Mouse (Mus musculus) MEL (cell line): Measurements from ENCODE around the gene Cmtm7. TPM values are rescaled to one million over a fixed set of nuclear protein-coding genes. Genes with fewer than 3 reads are reported as not detected.

ENCODE experiments used
- DNase-seq: peaks from one replicate; pipeline ENCODE4 v3.0.0; 2011; ENCODE audit warnings: low read depth, low spot score
- H3K27ac ChIP-seq: 2 replicates; pipeline ENCODE4 v1.5.1; 2012; ENCODE audit warnings: low read depth, mild to moderate bottlenecking, control low read depth, low read length, moderate library complexity; ENCODE audit not compliant: control insufficient read depth
- H3K27me3 ChIP-seq, 2 experiments: fragments of 150-350 bp in 1 of 2; sonication (generic) in 1 of 2; 2 replicates each; pipeline ENCODE4 v1.6.1; 2012; ENCODE audit warnings: low read length in 2 of 2, mild to moderate bottlenecking in 2 of 2, improper control_type of control experiment in 1 of 2, moderate library complexity in 1 of 2; ENCODE audit not compliant: insufficient read depth in 2 of 2, control insufficient read depth in 1 of 2
- H3K36me3 ChIP-seq, 2 experiments: 2 replicates each; pipeline ENCODE4 v1.6.1; 2012 to 2014; ENCODE audit warnings: low read length in 2 of 2, improper control_type of control experiment in 1 of 2, inconsistent platforms in 1 of 2, mild to moderate bottlenecking in 1 of 2; ENCODE audit not compliant: insufficient read depth in 2 of 2, control insufficient read depth in 1 of 2
- H3K4me1 ChIP-seq, 2 experiments: fragments of 150-350 bp in 1 of 2; sonication (generic) in 1 of 2; 2 replicates each; pipeline ENCODE4 v1.6.1; 2012; ENCODE audit warnings: low read length in 2 of 2, improper control_type of control experiment in 1 of 2, mild to moderate bottlenecking in 1 of 2; ENCODE audit not compliant: insufficient read depth in 2 of 2, control insufficient read depth in 1 of 2
- H3K4me3 ChIP-seq, 2 experiments: fragments of 150-350 bp in 1 of 2; sonication (generic) in 1 of 2; 2 replicates each; pipeline ENCODE4 v1.5.1; 2012; ENCODE audit warnings: low read depth in 2 of 2, low read length in 2 of 2, mild to moderate bottlenecking in 2 of 2, moderate library complexity in 2 of 2, control low read depth in 1 of 2, improper control_type of control experiment in 1 of 2; ENCODE audit not compliant: control insufficient read depth in 1 of 2, insufficient read depth in 1 of 2
- H3K79me2 ChIP-seq: 2 replicates; pipeline ENCODE4 v1.6.1; 2012; ENCODE audit warnings: mild to moderate bottlenecking, low read length, moderate library complexity; ENCODE audit not compliant: control insufficient read depth, poor library complexity, insufficient read depth
- H3K9ac ChIP-seq: 2 replicates; pipeline ENCODE4 v1.6.1; 2012; ENCODE audit warnings: low read depth, mild to moderate bottlenecking, control low read depth, low read length, moderate library complexity; ENCODE audit not compliant: control insufficient read depth, poor library complexity, severe bottlenecking
- H3K9me3 ChIP-seq: fragments of 150-350 bp; sonication (generic); replicated peaks from 2 replicates; pipeline ENCODE4 v1.6.1; 2012; ENCODE audit warnings: mild to moderate bottlenecking, low read length, improper control_type of control experiment, moderate library complexity; ENCODE audit not compliant: insufficient read depth
- BHLHE40 ChIP-seq: IDR thresholded peaks from 2 replicates; pipeline ENCODE4 v1.6.1; 2012; ENCODE audit warnings: low read depth, mild to moderate bottlenecking, inconsistent platforms, low read length, improper control_type of control experiment, borderline replicate concordance
- CHD1 ChIP-seq: IDR thresholded peaks from 2 replicates; pipeline ENCODE4 v1.6.1; 2012; ENCODE audit warnings: low read depth, mild to moderate bottlenecking, inconsistent platforms, low read length, improper control_type of control experiment
- E2F4 ChIP-seq: IDR thresholded peaks from 2 replicates; pipeline ENCODE4 v1.6.1; 2011; ENCODE audit warnings: low read depth, low read length, improper control_type of control experiment, borderline replicate concordance
- EP300 ChIP-seq, 2 experiments: IDR thresholded peaks; 2 replicates each; pipeline ENCODE4 v1.6.1; 2011; ENCODE audit warnings: improper control_type of control experiment in 2 of 2, low read length in 2 of 2, low read depth in 1 of 2, mild to moderate bottlenecking in 1 of 2
- GABPA ChIP-seq: IDR thresholded peaks from 2 replicates; pipeline ENCODE4 v1.6.1; 2012; ENCODE audit warnings: low read depth, mild to moderate bottlenecking, inconsistent platforms, low read length, improper control_type of control experiment, moderate library complexity
- HCFC1 ChIP-seq: IDR thresholded peaks from 2 replicates; pipeline ENCODE4 v1.6.1; 2012; ENCODE audit warnings: low read depth, mild to moderate bottlenecking, inconsistent platforms, low read length, improper control_type of control experiment, moderate library complexity
- JUND ChIP-seq: IDR thresholded peaks from 2 replicates; pipeline ENCODE4 v1.6.1; 2011; ENCODE audit warnings: low read depth, mild to moderate bottlenecking, improper control_type of control experiment, low read length
- MAFK ChIP-seq: IDR thresholded peaks from 2 replicates; pipeline ENCODE4 v1.6.1; 2011; ENCODE audit warnings: low read depth, mild to moderate bottlenecking, low read length, improper control_type of control experiment, borderline replicate concordance
- MAZ ChIP-seq: IDR thresholded peaks from 2 replicates; pipeline ENCODE4 v1.6.1; 2012; ENCODE audit warnings: low read depth, mild to moderate bottlenecking, inconsistent platforms, low read length, improper control_type of control experiment
- MXI1 ChIP-seq: IDR thresholded peaks from 2 replicates; pipeline ENCODE4 v1.6.1; 2011; ENCODE audit warnings: mild to moderate bottlenecking, low read depth, low read length, improper control_type of control experiment
- MYC ChIP-seq: IDR thresholded peaks from 2 replicates; pipeline ENCODE4 v1.6.1; 2011; ENCODE audit warnings: low read depth, mild to moderate bottlenecking, low read length, improper control_type of control experiment, moderate library complexity
- NELFE ChIP-seq: IDR thresholded peaks from 2 replicates; pipeline ENCODE4 v1.6.1; 2011; ENCODE audit warnings: low read depth, low read length, improper control_type of control experiment
- NRF1 ChIP-seq: IDR thresholded peaks from 2 replicates; pipeline ENCODE4 v1.6.1; 2014; ENCODE audit warnings: low read depth, mild to moderate bottlenecking, inconsistent platforms, low read length, improper control_type of control experiment, moderate library complexity; ENCODE audit not compliant: poor library complexity, insufficient read depth, severe bottlenecking
- POLR2AphosphoS2 ChIP-seq: IDR thresholded peaks from 2 replicates; pipeline ENCODE4 v1.6.1; 2011; ENCODE audit warnings: low read length, improper control_type of control experiment
- RAD21 ChIP-seq: IDR thresholded peaks from 2 replicates; pipeline ENCODE4 v1.6.1; 2011; ENCODE audit warnings: mild to moderate bottlenecking, low read depth, low read length, improper control_type of control experiment
- RCOR1 ChIP-seq: IDR thresholded peaks from 2 replicates; pipeline ENCODE4 v1.6.1; 2012; ENCODE audit warnings: low read depth, mild to moderate bottlenecking, inconsistent platforms, low read length, improper control_type of control experiment
- SMC3 ChIP-seq: IDR thresholded peaks from 2 replicates; pipeline ENCODE4 v1.6.1; 2011; ENCODE audit warnings: low read depth, low read length, improper control_type of control experiment
- TAL1 ChIP-seq: IDR thresholded peaks from 2 replicates; pipeline ENCODE4 v1.6.1; 2012; ENCODE audit warnings: mild to moderate bottlenecking, inconsistent platforms, low read length, moderate library complexity, mixed read lengths
- TCF12 ChIP-seq: IDR thresholded peaks from 2 replicates; pipeline ENCODE4 v1.6.1; 2014; ENCODE audit warnings: low read depth, mild to moderate bottlenecking, inconsistent platforms, low read length, improper control_type of control experiment, moderate library complexity
- USF2 ChIP-seq, 2 experiments: IDR thresholded peaks; 2 replicates each; pipeline ENCODE4 v1.6.1; 2011 to 2012; ENCODE audit warnings: improper control_type of control experiment in 2 of 2, low read length in 2 of 2, borderline replicate concordance in 1 of 2, inconsistent platforms in 1 of 2, low read depth in 1 of 2, mild to moderate bottlenecking in 1 of 2; ENCODE audit not compliant: insufficient read depth in 1 of 2
- ZC3H11A ChIP-seq: IDR thresholded peaks from 2 replicates; pipeline ENCODE4 v1.6.1; 2012; ENCODE audit warnings: low read depth, mild to moderate bottlenecking, inconsistent platforms, low read length, improper control_type of control experiment
- ZKSCAN1 ChIP-seq: IDR thresholded peaks from 2 replicates; pipeline ENCODE4 v1.6.1; 2012; ENCODE audit warnings: low read depth, mild to moderate bottlenecking, inconsistent platforms, low read length, improper control_type of control experiment, moderate library complexity
- ZMIZ1 ChIP-seq: IDR thresholded peaks from 2 replicates; pipeline ENCODE4 v1.6.1; 2012; ENCODE audit warnings: low read depth, mild to moderate bottlenecking, inconsistent platforms, low read length, improper control_type of control experiment, moderate library complexity
- polyA plus RNA-seq, 2 experiments: library from polyadenylated mRNA; stranded (reverse) in 1 of 2; unstranded in 1 of 2; fragments of >175 nt in 1 of 2; fragments of >200 nt in 1 of 2; gene quantifications; 2 replicates each; pipeline versions ENCODE4 v1.2.1 to v1.2.4; 2012; ENCODE audit warnings: low replicate concordance in 2 of 2, low read depth in 1 of 2; ENCODE audit not compliant: insufficient read length in 2 of 2, insufficient read depth in 1 of 2, missing spikeins in 1 of 2
- total RNA-seq: library from RNA; depleted of rRNA; stranded (reverse); fragments of 300-350 nt; gene quantifications from 2 replicates; pipeline ENCODE4 v1.2.3, GENCODE M21; 2012

Gene Cmtm7
- total and polyA plus RNA-seq, 3 experiments: 290 to 545 TPM; not detected in 1

GRCm38 (mm10) chr9:114796473-114797050 lies 14.9 kb upstream of the Cmtm7 start:
- H3K9me3 ChIP-seq: no peaks in the 10 kb centered on the region
- no peaks in the 10 kb centered on the region for H3K4me1 ChIP-seq
- H3K79me2 ChIP-seq: no peaks in the 10 kb centered on the region
- H3K36me3 ChIP-seq: no peaks in the 10 kb centered on the region
- H3K27me3 ChIP-seq: no peaks in the 10 kb centered on the region
- no peak overlapping the region for H3K4me3 ChIP-seq
- no peak overlapping the region for H3K9ac ChIP-seq
- H3K27ac ChIP-seq: no peak overlapping the region
- no peak for DNase-seq
- TF ChIP-seq NELFE (no peak), USF2 (IDR thresholded peaks at IDR 0.05; ENCODE audit: borderline replicate concordance in 1 of 2, insufficient read depth in 1 of 2, low read depth in 1 of 2, low read length in 2 of 2) (no peak), ZC3H11A (no peak), POLR2AphosphoS2 (no peak), TCF12 (no peak), HCFC1 (no peak), ZMIZ1 (no peak), EP300 (IDR thresholded peaks at IDR 0.05; ENCODE audit: low read depth in 1 of 2, low read length in 2 of 2) (no peak), MXI1 (no peak), TAL1 (no peak), BHLHE40 (no peak), ZKSCAN1 (no peak), NRF1 (no peak), MAZ (no peak), SMC3 (no peak), CHD1 (no peak), RAD21 (no peak), MYC (no peak), MAFK (no peak), RCOR1 (no peak)

DNA sequence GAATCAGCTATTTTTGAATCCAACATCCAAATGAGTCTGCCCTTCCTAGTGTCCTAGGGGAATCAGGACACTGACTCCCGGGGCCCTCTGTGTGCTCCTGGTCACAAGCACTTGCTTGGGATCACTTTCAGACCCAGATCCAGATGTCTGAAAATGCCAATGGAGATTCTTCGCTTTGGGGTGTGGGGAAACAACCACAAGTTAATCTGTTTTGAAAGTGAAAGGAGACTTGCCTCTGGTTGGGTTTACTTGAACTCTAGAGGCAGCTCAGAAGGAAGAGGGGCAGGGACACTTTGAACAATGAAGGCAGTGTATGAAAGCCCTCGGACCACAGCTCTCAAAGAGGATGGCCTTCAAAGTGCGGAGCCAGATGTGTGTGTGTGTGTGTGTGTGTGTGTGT lies 12.8 kb upstream of the Cmtm7 start:
- no peaks in the 10 kb centered on the region for H3K79me2 ChIP-seq
- H3K4me3 ChIP-seq: no peak overlapping the region
- H3K27me3 ChIP-seq: no peaks in the 10 kb centered on the region
- TF ChIP-seq E2F4 (no peak), ZMIZ1 (no peak), MXI1 (no peak), MYC (no peak), USF2 (IDR thresholded peaks at IDR 0.05; ENCODE audit: borderline replicate concordance in 1 of 2, insufficient read depth in 1 of 2, low read depth in 1 of 2, low read length in 2 of 2) (no peak), MAFK (no peak), JUND (no peak), GABPA (no peak)
- H3K27ac ChIP-seq: no peak overlapping the region
- peaks cover 2 to 6% of the 10 kb centered on the region in 2 experiments; a peak in 1 of 4 replicates for H3K4me1 ChIP-seq
- DNase-seq: no peak
- H3K9ac ChIP-seq: no peak overlapping the region
- H3K36me3 ChIP-seq: peaks cover 0 to 3% of the 10 kb centered on the region in 2 experiments; a peak in 1 of 4 replicates
- H3K9me3 ChIP-seq: no peaks in the 10 kb centered on the region
